Mouse (Mus musculus): Measurements from ENCODE around the gene Hes5. TPM values are rescaled to one million over a fixed set of nuclear protein-coding genes. Genes with fewer than 3 reads are reported as not detected.

Hes5 gene
- total and polyA plus RNA-seq, 3 experiments = not detected

- H3K79me2 ChIP-seq (ENCODE audit: control insufficient read depth, insufficient read depth, low read length, poor library complexity) = no peaks in the 10 kb centered on the region
- H3K9ac ChIP-seq (ENCODE audit: control insufficient read depth, low read depth, low read length, poor library complexity, severe bottlenecking) = no peak overlapping the region
- H3K9me3 ChIP-seq (replicated peaks; ENCODE audit: insufficient read depth, low read length) = no peaks in the 10 kb centered on the region
- no peaks in the 10 kb centered on the region for H3K27me3 ChIP-seq (ENCODE audit: control insufficient read depth in 1 of 2, insufficient read depth in 2 of 2, low read length in 2 of 2)
- DNase-seq (ENCODE audit: low read depth, low spot score) = no peak
- no peaks in the 10 kb centered on the region for H3K4me1 ChIP-seq (ENCODE audit: control insufficient read depth in 1 of 2, insufficient read depth in 2 of 2, low read length in 2 of 2)
- H3K4me3 ChIP-seq (ENCODE audit: control insufficient read depth in 1 of 2, insufficient read depth in 1 of 2, low read depth in 2 of 2, low read length in 2 of 2) = no peak overlapping the region
- no peaks in the 10 kb centered on the region for H3K36me3 ChIP-seq (ENCODE audit: control insufficient read depth in 1 of 2, insufficient read depth in 2 of 2, low read length in 2 of 2)
- TF ChIP-seq ELF1 (IDR thresholded peaks at IDR 0.05; ENCODE audit: low read depth, low read length) (no peak), POLR2AphosphoS5 (IDR thresholded peaks at IDR 0.05; ENCODE audit: borderline replicate concordance, low read depth, low read length) (no peak), BHLHE40 (IDR thresholded peaks at IDR 0.05; ENCODE audit: borderline replicate concordance, low read depth, low read length) (no peak), ZC3H11A (IDR thresholded peaks at IDR 0.05; ENCODE audit: low read depth, low read length) (no peak)
- H3K27ac ChIP-seq (ENCODE audit: control insufficient read depth, low read depth, low read length) = no peak overlapping the region
Measured at GRCm38 (mm10) chr4:155005278-155005677, 44.6 kb downstream of the Hes5 start.

DNA sequence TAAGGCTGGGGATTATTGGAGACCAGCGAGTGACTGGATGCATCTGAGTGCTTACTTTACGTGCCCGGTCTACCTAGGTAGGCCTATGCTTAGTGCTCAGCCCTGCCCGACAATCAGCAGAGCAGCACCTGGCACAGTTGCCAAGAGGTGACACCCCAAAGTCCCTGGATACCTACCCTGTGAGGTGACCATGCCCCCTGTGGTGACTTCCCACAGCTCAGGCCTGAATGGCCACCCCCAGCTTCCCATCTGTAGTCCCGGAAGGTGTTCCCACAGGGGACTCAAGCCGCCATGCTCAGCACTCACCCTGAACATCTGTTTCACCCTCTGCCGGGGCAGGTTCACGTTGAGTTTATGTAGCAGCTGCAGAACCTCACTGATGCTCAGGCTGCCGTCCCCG is 45.6 kb downstream of the Hes5 start:
- no peak overlapping the region for H3K27ac ChIP-seq (ENCODE audit: control insufficient read depth, low read depth, low read length)
- H3K27me3 ChIP-seq (ENCODE audit: control insufficient read depth in 1 of 2, insufficient read depth in 2 of 2, low read length in 2 of 2) = no peaks in the 10 kb centered on the region
- no peak for DNase-seq (ENCODE audit: low read depth, low spot score)
- no peaks in the 10 kb centered on the region for H3K4me1 ChIP-seq (ENCODE audit: control insufficient read depth in 1 of 2, insufficient read depth in 2 of 2, low read length in 2 of 2)
- no peak overlapping the region for H3K9ac ChIP-seq (ENCODE audit: control insufficient read depth, low read depth, low read length, poor library complexity, severe bottlenecking)
- H3K9me3 ChIP-seq (replicated peaks; ENCODE audit: insufficient read depth, low read length) = no peaks in the 10 kb centered on the region
- TF ChIP-seq MAX (IDR thresholded peaks at IDR 0.05; ENCODE audit: low read length) = no peak
- H3K36me3 ChIP-seq (ENCODE audit: control insufficient read depth in 1 of 2, insufficient read depth in 2 of 2, low read length in 2 of 2) = no peaks in the 10 kb centered on the region
- no peaks in the 10 kb centered on the region for H3K79me2 ChIP-seq (ENCODE audit: control insufficient read depth, insufficient read depth, low read length, poor library complexity)
- no peak overlapping the region for H3K4me3 ChIP-seq (ENCODE audit: control insufficient read depth in 1 of 2, insufficient read depth in 1 of 2, low read depth in 2 of 2, low read length in 2 of 2)

DNA sequence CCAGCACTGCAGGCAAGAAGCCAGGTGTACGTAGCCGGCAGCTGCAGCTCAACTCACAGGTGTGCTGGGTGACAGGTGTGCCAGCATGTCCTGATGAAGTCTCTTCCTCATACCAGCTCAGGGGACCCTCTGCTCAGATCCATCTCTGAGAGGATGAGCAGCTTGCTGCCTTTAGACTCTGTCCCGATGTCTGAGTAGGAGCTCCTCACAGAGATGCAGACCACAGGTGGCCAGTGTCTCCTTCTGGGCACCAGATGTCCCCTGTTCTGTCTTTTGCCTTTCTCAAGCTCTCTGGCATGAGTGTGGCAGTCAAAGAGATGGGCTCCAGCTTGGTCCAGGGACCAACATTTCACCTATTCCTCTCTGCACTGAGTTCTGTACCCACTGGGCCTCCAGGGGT is 46.9 kb downstream of the Hes5 start:
- Histone ChIP-seq H3K27ac (ENCODE audit: control insufficient read depth, low read depth, low read length) (no peak overlapping the region), H3K27me3 (ENCODE audit: control insufficient read depth in 1 of 2, insufficient read depth in 2 of 2, low read length in 2 of 2) (no peaks in the 10 kb centered on the region), H3K9ac (ENCODE audit: control insufficient read depth, low read depth, low read length, poor library complexity, severe bottlenecking) (no peak overlapping the region), H3K4me1 (ENCODE audit: control insufficient read depth in 1 of 2, insufficient read depth in 2 of 2, low read length in 2 of 2) (no peaks in the 10 kb centered on the region), H3K9me3 (replicated peaks; ENCODE audit: insufficient read depth, low read length) (no peaks in the 10 kb centered on the region), H3K4me3 (ENCODE audit: control insufficient read depth in 1 of 2, insufficient read depth in 1 of 2, low read depth in 2 of 2, low read length in 2 of 2) (no peak overlapping the region), H3K79me2 (ENCODE audit: control insufficient read depth, insufficient read depth, low read length, poor library complexity) (no peaks in the 10 kb centered on the region), H3K36me3 (ENCODE audit: control insufficient read depth in 1 of 2, insufficient read depth in 2 of 2, low read length in 2 of 2) (no peaks in the 10 kb centered on the region)
- TF ChIP-seq MAFK (IDR thresholded peaks at IDR 0.05; ENCODE audit: borderline replicate concordance, low read depth, low read length) = no peak
- no peak for TF ChIP-seq ZKSCAN1 (IDR thresholded peaks at IDR 0.05; ENCODE audit: low read depth, low read length)
- no peak for TF ChIP-seq NRF1 (IDR thresholded peaks at IDR 0.05; ENCODE audit: insufficient read depth, low read depth, low read length, poor library complexity, severe bottlenecking)
- TF ChIP-seq SMC3 (IDR thresholded peaks at IDR 0.05; ENCODE audit: low read depth, low read length) = no peak
- TF ChIP-seq RAD21 (IDR thresholded peaks at IDR 0.05; ENCODE audit: low read depth, low read length) = no peak
- TF ChIP-seq KAT2A (conservative IDR thresholded peaks at IDR 0.05; ENCODE audit: low read depth, low read length) = no peak
- TF ChIP-seq POLR2AphosphoS2 (IDR thresholded peaks at IDR 0.05; ENCODE audit: low read length) = no peak
- no peak for DNase-seq (ENCODE audit: low read depth, low spot score)

All from MEL (cell line).